ENCODE assay signal across 7 mouse cellular contexts in the genomic region with DNA sequence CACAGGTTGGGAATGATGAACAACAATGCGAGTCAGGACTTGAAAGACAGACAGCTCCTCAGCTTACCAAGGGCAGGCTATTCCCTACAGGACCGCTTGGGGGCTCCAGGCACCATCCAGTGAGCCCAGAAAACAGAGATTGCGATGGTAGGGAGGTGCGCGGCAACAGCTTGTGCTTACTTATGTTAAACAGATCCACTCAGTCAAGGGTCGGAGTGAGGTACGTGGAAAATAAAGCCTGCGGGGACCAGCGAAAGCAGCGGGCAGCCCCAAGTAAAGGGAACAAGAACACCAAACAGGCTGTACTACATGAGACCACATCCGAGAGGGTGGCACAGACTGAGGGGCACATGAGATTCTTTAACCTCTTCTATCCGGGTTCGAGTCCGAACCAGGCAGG. TPM values are rescaled to one million over a fixed set of nuclear protein-coding genes. Genes with fewer than 3 reads are reported as not detected.
DNase-seq lines count a peak whose midpoint lies in the region; ATAC-seq lines count a peak whose summit lies in the region.

No protein-coding gene starts in this region.

- no peaks in the 10 kb centered on the region for H3K9me3 ChIP-seq in embryonic facial prominence, embryonic 10.5 days
- H3K9me3 ChIP-seq in limb, embryonic 11.5 days (ENCODE audit: control insufficient read depth, low read length), result no peaks in the 10 kb centered on the region
- H3K9me3 ChIP-seq in midbrain, embryonic 14.5 days (ENCODE audit: control insufficient read depth, low read length), result no peaks in the 10 kb centered on the region

- under 1% methylated on average over 14 of the region's 14 CpGs for WGBS in embryonic facial prominence, embryonic 10.5 days
- WGBS in limb, embryonic 11.5 days, result under 1% methylated on average over 14 of the region's 14 CpGs
- under 1% methylated on average over 14 of the region's 14 CpGs for WGBS in midbrain, embryonic 14.5 days

- peak overlapping the region; percentile 70 for H3K4me3 ChIP-seq in embryonic facial prominence, embryonic 10.5 days
- peak overlapping the region; percentile 67 for H3K4me3 ChIP-seq in limb, embryonic 11.5 days (ENCODE audit: low read depth, low read length)
- H3K4me3 ChIP-seq in midbrain, embryonic 14.5 days (replicated peaks; ENCODE audit: low read depth, low read length), result peak overlapping the region; percentile 79

- DNase-seq in adrenal gland, postnatal 10 days, result peak; percentile 88
- peak; percentile 90 for DNase-seq in embryonic facial prominence, embryonic 10.5 days (ENCODE audit: low spot score)
- peak; percentile 84 for DNase-seq in kidney, adult 11 months
- DNase-seq in limb, embryonic 11.5 days (ENCODE audit: low spot score), result peak; percentile 92
- peak; percentile 94 for DNase-seq in midbrain, embryonic 14.5 days
- DNase-seq in spleen, adult 18-20 months, result peak; percentile 82 to 86

- H3K36me3 ChIP-seq in embryonic facial prominence, embryonic 10.5 days (replicated peaks), result peaks cover 17% of the 10 kb centered on the region
- H3K36me3 ChIP-seq in limb, embryonic 11.5 days (ENCODE audit: control insufficient read depth, insufficient read depth, low read length), result no peaks in the 10 kb centered on the region; the same call in 1 of the 2 replicates
- peaks cover 10% of the 10 kb centered on the region for H3K36me3 ChIP-seq in midbrain, embryonic 14.5 days (ENCODE audit: control insufficient read depth, insufficient read depth, low read length)

- peaks cover 23% of the 10 kb centered on the region for H3K4me1 ChIP-seq in embryonic facial prominence, embryonic 10.5 days
- H3K4me1 ChIP-seq in limb, embryonic 11.5 days (ENCODE audit: control insufficient read depth, insufficient read depth, low read length), result peaks cover 8% of the 10 kb centered on the region; the same call in 1 of the 2 replicates
- H3K4me1 ChIP-seq in midbrain, embryonic 14.5 days (ENCODE audit: control insufficient read depth, insufficient read depth, low read length), result peaks cover 13% of the 10 kb centered on the region

- peak overlapping the region; percentile 95 for H3K9ac ChIP-seq in limb, embryonic 11.5 days (ENCODE audit: low read length)
- peak overlapping the region; percentile 99 for H3K9ac ChIP-seq in midbrain, embryonic 14.5 days (replicated peaks; ENCODE audit: low read length)

- no peaks in the 10 kb centered on the region for H3K27me3 ChIP-seq in embryonic facial prominence, embryonic 10.5 days (replicated peaks; ENCODE audit: low read depth, poor library complexity, severe bottlenecking)
- no peaks in the 10 kb centered on the region for H3K27me3 ChIP-seq in limb, embryonic 11.5 days (ENCODE audit: control insufficient read depth, insufficient read depth, low read length)
- no peaks in the 10 kb centered on the region for H3K27me3 ChIP-seq in midbrain, embryonic 14.5 days (ENCODE audit: control insufficient read depth, insufficient read depth, low read length)

- H3K4me2 ChIP-seq in limb, embryonic 11.5 days (ENCODE audit: low read depth, severe bottlenecking), result peak overlapping the region; percentile 75
- H3K4me2 ChIP-seq in midbrain, embryonic 14.5 days (ENCODE audit: low read length), result peak overlapping the region; percentile 74

- ATAC-seq in granulocyte monocyte progenitor cell, adult 5-6 weeks (replicated peaks; ENCODE audit: poor library complexity, severe bottlenecking), result peak; percentile 75
- peak; percentile 69 for ATAC-seq in limb, embryonic 11.5 days (ENCODE audit: insufficient number of reproducible peaks, low FRiP score, low TSS enrichment, low read depth)
- peak; percentile 82 for ATAC-seq in midbrain, embryonic 14.5 days (ENCODE audit: low FRiP score, low TSS enrichment)

- H3K27ac ChIP-seq in embryonic facial prominence, embryonic 10.5 days (replicated peaks), result peak overlapping the region; percentile 99
- peak overlapping the region; percentile 94; the same call in 1 of the 2 replicates for H3K27ac ChIP-seq in limb, embryonic 11.5 days (replicated peaks; ENCODE audit: low read depth, low read length)
- H3K27ac ChIP-seq in midbrain, embryonic 14.5 days (replicated peaks; ENCODE audit: low read depth, low read length), result peak overlapping the region; percentile 97

RNA-seq across cellular contexts. Expression of a gene that starts 0.4 kb away (rescaled TPM):
- total RNA-seq in adrenal gland, postnatal 10 days (2021), result 10 to 100 TPM; 88.6 to 92.3 TPM
- 351 and 375 TPM in 2 replicates for polyA plus RNA-seq in embryonic facial prominence, embryonic 10.5 days (2016; fragmentation: Nextera tagmentation; extraction: Ambion mirVana)
- total RNA-seq in granulocyte monocyte progenitor cell, adult 5-6 weeks (2014; fragmentation: Nextera tagmentation), result 82.3 and 90.4 TPM in 2 replicates
- 70.3 and 77.7 TPM in 2 replicates for total RNA-seq in granulocyte monocyte progenitor cell, adult 5-6 weeks (2017)
- polyA plus RNA-seq in limb, embryonic 11.5 days (2014; fragmentation: Nextera tagmentation; extraction: Ambion mirVana), result 422 and 444 TPM in 2 replicates
- 442 and 539 TPM in 2 replicates for polyA plus RNA-seq in midbrain, embryonic 14.5 days (2014; fragmentation: Nextera tagmentation; extraction: Ambion mirVana)

RNA-seq across cellular contexts. Expression of a gene that starts 16.0 kb away (rescaled TPM):
- under 1 TPM; 0.06 to 0.12 TPM for total RNA-seq in adrenal gland, postnatal 10 days (2021)
- polyA plus RNA-seq in embryonic facial prominence, embryonic 10.5 days (2016; fragmentation: Nextera tagmentation; extraction: Ambion mirVana), result not detected in 2 replicates
- total RNA-seq in granulocyte monocyte progenitor cell, adult 5-6 weeks (2014; fragmentation: Nextera tagmentation), result not detected in 2 replicates
- not detected in 2 replicates for total RNA-seq in granulocyte monocyte progenitor cell, adult 5-6 weeks (2017)
- 0.04 TPM in 1 of 2 replicates, not detected in the other for polyA plus RNA-seq in limb, embryonic 11.5 days (2014; fragmentation: Nextera tagmentation; extraction: Ambion mirVana)
- polyA plus RNA-seq in midbrain, embryonic 14.5 days (2014; fragmentation: Nextera tagmentation; extraction: Ambion mirVana), result not detected in 2 replicates

RNA-seq across cellular contexts. Expression of a gene that starts 26.4 kb away (rescaled TPM):
- total RNA-seq in adrenal gland, postnatal 10 days (2021), result under 1 TPM; 0.30 to 0.36 TPM
- polyA plus RNA-seq in embryonic facial prominence, embryonic 10.5 days (2016; fragmentation: Nextera tagmentation; extraction: Ambion mirVana), result 0.05 and 0.16 TPM in 2 replicates
- total RNA-seq in granulocyte monocyte progenitor cell, adult 5-6 weeks (2014; fragmentation: Nextera tagmentation), result not detected in 2 replicates
- total RNA-seq in granulocyte monocyte progenitor cell, adult 5-6 weeks (2017), result not detected in 2 replicates
- 0.94 and 1.4 TPM in 2 replicates for polyA plus RNA-seq in limb, embryonic 11.5 days (2014; fragmentation: Nextera tagmentation; extraction: Ambion mirVana)
- polyA plus RNA-seq in midbrain, embryonic 14.5 days (2014; fragmentation: Nextera tagmentation; extraction: Ambion mirVana), result 0.11 and 0.16 TPM in 2 replicates

RNA-seq across cellular contexts. Expression of a gene that starts 29.8 kb away (rescaled TPM):
- total RNA-seq in adrenal gland, postnatal 10 days (2021), result 100 to 1,000 TPM in 1 of 2 experiments, 10 to 100 TPM in 1; 69.0 to 168 TPM
- 0.11 TPM in 1 of 2 replicates, not detected in the other for polyA plus RNA-seq in embryonic facial prominence, embryonic 10.5 days (2016; fragmentation: Nextera tagmentation; extraction: Ambion mirVana)
- total RNA-seq in granulocyte monocyte progenitor cell, adult 5-6 weeks (2014; fragmentation: Nextera tagmentation), result not detected in 2 replicates
- total RNA-seq in granulocyte monocyte progenitor cell, adult 5-6 weeks (2017), result not detected in 2 replicates
- 0.13 and 0.14 TPM in 2 replicates for polyA plus RNA-seq in limb, embryonic 11.5 days (2014; fragmentation: Nextera tagmentation; extraction: Ambion mirVana)
- 12.7 and 14.1 TPM in 2 replicates for polyA plus RNA-seq in midbrain, embryonic 14.5 days (2014; fragmentation: Nextera tagmentation; extraction: Ambion mirVana)

RNA-seq across cellular contexts. Expression of a gene that starts 33.2 kb away (rescaled TPM):
- total RNA-seq in adrenal gland, postnatal 10 days (2021), result under 1 TPM in 1 of 2 experiments, not detected in 1; 0.30 TPM
- 0.25 and 0.26 TPM in 2 replicates for polyA plus RNA-seq in embryonic facial prominence, embryonic 10.5 days (2016; fragmentation: Nextera tagmentation; extraction: Ambion mirVana)
- not detected in 2 replicates for total RNA-seq in granulocyte monocyte progenitor cell, adult 5-6 weeks (2014; fragmentation: Nextera tagmentation)
- not detected in 2 replicates for total RNA-seq in granulocyte monocyte progenitor cell, adult 5-6 weeks (2017)
- polyA plus RNA-seq in limb, embryonic 11.5 days (2014; fragmentation: Nextera tagmentation; extraction: Ambion mirVana), result 0.17 and 0.69 TPM in 2 replicates
- 0.39 and 0.49 TPM in 2 replicates for polyA plus RNA-seq in midbrain, embryonic 14.5 days (2014; fragmentation: Nextera tagmentation; extraction: Ambion mirVana)

Comparison
In these comparisons a context has a peak if more than half of its experiments do, and no peak if none do; other contexts are left out.
1. Peak in every context shown above with its lines: DNase-seq, ATAC-seq, H3K4me3 ChIP-seq and H3K27ac ChIP-seq.